Mouse (Mus musculus) CH12.LX (cell line): ENCODE data around the gene Setd2. TPM values are rescaled to one million over a fixed set of nuclear protein-coding genes. Genes with fewer than 3 reads are reported as not detected.

Source experiments
- DNase-seq: peaks from one replicate; pipeline ENCODE4 v3.0.0-alpha.2; 2013; ENCODE audit errors: extremely low read depth
- H3K27ac ChIP-seq: 2 replicates; pipeline ENCODE4 v1.5.1; 2012; ENCODE audit warnings: low read depth, mild to moderate bottlenecking, control low read depth, moderate library complexity; ENCODE audit not compliant: insufficient read depth
- H3K27me3 ChIP-seq: replicated peaks from 2 replicates; pipeline ENCODE3; 2012; ENCODE audit warnings: inconsistent platforms
- H3K36me3 ChIP-seq, 2 experiments: replicated peaks in 1 of 2; 2 replicates each; pipeline versions ENCODE3 to v1.6.1; 2012; ENCODE audit warnings: inconsistent platforms in 1 of 2, low read length in 1 of 2, mild to moderate bottlenecking in 1 of 2, mixed read lengths in 1 of 2, moderate library complexity in 1 of 2; ENCODE audit not compliant: control insufficient read depth in 1 of 2, insufficient read depth in 1 of 2
- H3K4me1 ChIP-seq, 2 experiments: 2 replicates each; pipeline ENCODE4 v1.6.1; 2012; ENCODE audit warnings: inconsistent platforms in 1 of 2, moderate library complexity in 1 of 2; ENCODE audit not compliant: insufficient read depth in 2 of 2, control insufficient read depth in 1 of 2
- H3K4me2 ChIP-seq: 2 replicates; pipeline ENCODE4 v1.6.1; 2012; ENCODE audit warnings: low read depth, mild to moderate bottlenecking, control low read depth; ENCODE audit not compliant: poor library complexity, insufficient read depth, severe bottlenecking
- H3K4me3 ChIP-seq, 3 experiments: fragments of 150-350 bp in 1 of 3; sonication (generic) in 1 of 3; replicated peaks in 1 of 3; 2 replicates each; pipeline versions ENCODE3 to v1.5.1; 2011 to 2012; ENCODE audit warnings: low read depth in 2 of 3, low read length in 2 of 3, mild to moderate bottlenecking in 2 of 3, moderate library complexity in 2 of 3, control low read depth in 1 of 3, improper control_type of control experiment in 1 of 3, inconsistent platforms in 1 of 3, mixed read lengths in 1 of 3; ENCODE audit not compliant: poor library complexity in 1 of 3
- H3K79me2 ChIP-seq: replicated peaks from 2 replicates; pipeline ENCODE4 v1.6.1; 2012; ENCODE audit warnings: mild to moderate bottlenecking, moderate library complexity; ENCODE audit not compliant: control insufficient read depth, poor library complexity, insufficient read depth, severe bottlenecking; ENCODE audit errors: extremely low read depth
- H3K9ac ChIP-seq: 2 replicates; pipeline ENCODE4 v1.6.1; 2012; ENCODE audit warnings: low read depth, mild to moderate bottlenecking, control low read depth, moderate library complexity; ENCODE audit not compliant: insufficient read depth
- H3K9me3 ChIP-seq: replicated peaks from 2 replicates; pipeline ENCODE3; 2012; ENCODE audit warnings: low read length, inconsistent platforms, mixed read lengths
- BHLHE40 ChIP-seq: IDR thresholded peaks from 2 replicates; pipeline ENCODE4 v1.6.1; 2011; ENCODE audit warnings: mild to moderate bottlenecking, low read depth, low read length, improper control_type of control experiment
- CHD2 ChIP-seq: IDR thresholded peaks from 2 replicates; pipeline ENCODE4 v1.6.1; 2011; ENCODE audit warnings: low read length, improper control_type of control experiment
- CTCF ChIP-seq, 2 experiments: IDR thresholded peaks in 1 of 2; conservative IDR thresholded peaks in 1 of 2; 2 replicates each; pipeline ENCODE4 v1.5.1; 2011 to 2012; ENCODE audit warnings: low read depth in 2 of 2, low read length in 2 of 2, improper control_type of control experiment in 1 of 2, inconsistent platforms in 1 of 2, mild to moderate bottlenecking in 1 of 2, moderate library complexity in 1 of 2
- E2F4 ChIP-seq: IDR thresholded peaks from 2 replicates; pipeline ENCODE4 v1.6.1; 2011; ENCODE audit warnings: low read depth, low read length, improper control_type of control experiment; ENCODE audit not compliant: insufficient replicate concordance
- EP300 ChIP-seq: IDR thresholded peaks from 2 replicates; pipeline ENCODE4 v1.6.1; 2011; ENCODE audit warnings: low read length, improper control_type of control experiment
- ETS1 ChIP-seq: conservative IDR thresholded peaks from 2 replicates; pipeline ENCODE4 v1.6.1; 2012; ENCODE audit warnings: low read depth, mild to moderate bottlenecking, inconsistent platforms, low read length, improper control_type of control experiment, moderate library complexity
- GABPA ChIP-seq: IDR thresholded peaks from 2 replicates; pipeline ENCODE4 v1.6.1; 2012; ENCODE audit warnings: low read depth, low read length, improper control_type of control experiment, inconsistent platforms; ENCODE audit not compliant: insufficient replicate concordance
- IRF4 ChIP-seq: IDR thresholded peaks from 2 replicates; pipeline ENCODE4 v1.6.1; 2014; ENCODE audit warnings: low read depth, mild to moderate bottlenecking, inconsistent platforms, low read length, improper control_type of control experiment
- JUN ChIP-seq: IDR thresholded peaks from 2 replicates; pipeline ENCODE4 v1.6.1; 2011; ENCODE audit warnings: low read depth, mild to moderate bottlenecking, low read length, improper control_type of control experiment, moderate library complexity; ENCODE audit not compliant: insufficient read depth
- JUND ChIP-seq: conservative IDR thresholded peaks from 2 replicates; pipeline ENCODE4 v1.6.1; 2011; ENCODE audit warnings: low read depth, low read length, improper control_type of control experiment
- KAT2A ChIP-seq: IDR thresholded peaks from 2 replicates; pipeline ENCODE4 v1.6.1; 2012; ENCODE audit warnings: low read length, improper control_type of control experiment, inconsistent platforms; ENCODE audit not compliant: insufficient replicate concordance
- MAX ChIP-seq: IDR thresholded peaks from 2 replicates; pipeline ENCODE4 v1.6.1; 2011; ENCODE audit warnings: low read length, improper control_type of control experiment
- MAZ ChIP-seq: IDR thresholded peaks from 2 replicates; pipeline ENCODE4 v1.6.1; 2012; ENCODE audit warnings: low read depth, mild to moderate bottlenecking, inconsistent platforms, low read length, improper control_type of control experiment, moderate library complexity
- MEF2A ChIP-seq: IDR thresholded peaks from 2 replicates; pipeline ENCODE4 v1.6.1; 2014; ENCODE audit warnings: low read depth, mild to moderate bottlenecking, inconsistent platforms, low read length, improper control_type of control experiment, borderline replicate concordance
- MXI1 ChIP-seq: IDR thresholded peaks from 2 replicates; pipeline ENCODE4 v1.6.1; 2011; ENCODE audit warnings: mild to moderate bottlenecking, low read depth, low read length, improper control_type of control experiment
- MYC ChIP-seq: IDR thresholded peaks from 2 replicates; pipeline ENCODE4 v1.6.1; 2011; ENCODE audit warnings: low read depth, mild to moderate bottlenecking, improper control_type of control experiment, low read length
- NELFE ChIP-seq: IDR thresholded peaks from 2 replicates; pipeline ENCODE4 v1.6.1; 2011; ENCODE audit warnings: low read depth, low read length, improper control_type of control experiment
- NRF1 ChIP-seq: IDR thresholded peaks from 2 replicates; pipeline ENCODE4 v1.6.1; 2014; ENCODE audit warnings: low read depth, mild to moderate bottlenecking, inconsistent platforms, low read length, improper control_type of control experiment, moderate library complexity
- POLR2A ChIP-seq: IDR thresholded peaks from 2 replicates; pipeline ENCODE4 v1.6.1; 2011; ENCODE audit warnings: low read depth, mild to moderate bottlenecking, improper control_type of control experiment, low read length
- POLR2AphosphoS2 ChIP-seq: IDR thresholded peaks from 2 replicates; pipeline ENCODE4 v1.6.1; 2011; ENCODE audit warnings: low read depth, low read length, improper control_type of control experiment
- SIN3A ChIP-seq: IDR thresholded peaks from 2 replicates; pipeline ENCODE4 v1.6.1; 2012; ENCODE audit warnings: low read length, improper control_type of control experiment, inconsistent platforms
- SMC3 ChIP-seq: IDR thresholded peaks from 2 replicates; pipeline ENCODE4 v1.6.1; 2011; ENCODE audit warnings: low read depth, low read length, improper control_type of control experiment
- TBP ChIP-seq: conservative IDR thresholded peaks from 2 replicates; pipeline ENCODE4 v1.6.1; 2011; ENCODE audit warnings: low read depth, low read length, improper control_type of control experiment
- UBTF ChIP-seq: IDR thresholded peaks from 2 replicates; pipeline ENCODE4 v1.6.1; 2012; ENCODE audit warnings: low read depth, mild to moderate bottlenecking, inconsistent platforms, low read length, improper control_type of control experiment, moderate library complexity
- USF1 ChIP-seq: IDR thresholded peaks from 2 replicates; pipeline ENCODE4 v1.6.1; 2014; ENCODE audit warnings: low read depth, mild to moderate bottlenecking, inconsistent platforms, low read length, improper control_type of control experiment
- ZC3H11A ChIP-seq: IDR thresholded peaks from 2 replicates; pipeline ENCODE4 v1.6.1; 2012; ENCODE audit warnings: low read depth, mild to moderate bottlenecking, inconsistent platforms, low read length, improper control_type of control experiment
- ZKSCAN1 ChIP-seq: IDR thresholded peaks from 2 replicates; pipeline ENCODE4 v1.6.1; 2012; ENCODE audit warnings: low read depth, inconsistent platforms, low read length, improper control_type of control experiment, borderline replicate concordance
- ZMIZ1 ChIP-seq: IDR thresholded peaks from 2 replicates; pipeline ENCODE4 v1.6.1; 2012; ENCODE audit warnings: low read depth, mild to moderate bottlenecking, inconsistent platforms, low read length, improper control_type of control experiment
- dilution Hi-C: fragments of 300-500 bp; cut with MboI; formaldehyde crosslinking; loops from 2 replicates; pipeline ENCODE4 v1.14.3; 2020; ENCODE audit warnings: low sequenced_read_pairs; ENCODE audit not compliant: extremely low pct_unique_long_range_greater_than_20kb, extremely low pct_ligation_motif_present
- in situ Hi-C: fragments of 300-500 bp; cut with MboI; formaldehyde crosslinking; loops from 3 replicates; pipeline ENCODE4 v1.14.3; 2019; ENCODE audit warnings: low sequenced_read_pairs, low pct_ligation_motif_present, low pct_unique_long_range_greater_than_20kb, mixed read lengths
- polyA plus RNA-seq: library from polyadenylated mRNA; unstranded; fragments of >175 nt; gene quantifications from 2 replicates; pipeline ENCODE4 v1.2.1, GENCODE M21; 2012; ENCODE audit warnings: low read depth; ENCODE audit not compliant: insufficient read length
- total RNA-seq, 2 experiments: library from RNA; depleted of rRNA; stranded (reverse); fragments of 300-350 nt in 1 of 2; fragments of >200 nt in 1 of 2; gene quantifications; 2 replicates each; pipeline ENCODE4 v1.2.3; 2012 to 2014

The Setd2 gene
- total and polyA plus RNA-seq, 3 experiments = 35.8 to 87.1 (median 41.6) TPM

DNA sequence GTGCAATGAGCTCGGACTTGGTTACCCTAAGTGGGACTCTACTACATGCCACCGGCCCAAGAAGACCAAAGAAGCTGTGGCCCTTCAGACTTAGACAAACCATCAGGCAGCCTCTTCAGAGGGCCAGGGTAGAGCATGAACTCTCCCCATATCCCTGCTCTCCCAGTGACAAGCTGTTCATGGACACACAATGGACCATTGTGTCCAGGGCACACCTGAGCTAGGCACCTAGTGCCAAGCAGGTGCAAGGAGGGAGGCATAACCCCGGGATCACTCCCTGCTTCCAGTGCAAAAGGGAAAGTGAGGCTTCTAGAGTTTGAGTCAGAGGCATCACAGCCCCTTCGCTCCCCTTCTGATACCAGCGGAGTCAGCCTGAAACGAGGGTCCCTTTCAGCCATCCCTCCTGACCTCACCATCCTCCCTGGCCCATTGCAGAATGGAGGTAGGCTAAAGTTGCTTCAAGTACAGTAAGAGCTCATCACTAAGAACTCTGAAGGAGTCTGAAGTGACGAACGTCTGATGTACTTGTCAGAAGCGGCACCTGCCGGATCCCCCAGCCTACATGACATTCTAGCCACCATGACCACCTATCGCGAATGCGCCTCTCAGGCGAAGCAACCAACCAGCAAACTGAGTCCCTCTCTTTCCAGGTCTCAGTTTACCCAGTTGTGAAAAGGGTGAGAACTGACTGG, 120.7 kb downstream of the Setd2 start:
- H3K79me2 ChIP-seq = peaks cover 4% of the 10 kb centered on the region; the same call in 1 of the 2 replicates
- no peak for DNase-seq
- TF ChIP-seq POLR2AphosphoS2 (no peak), JUND (no peak), POLR2A (no peak), NRF1 (no peak), TBP (no peak), ZMIZ1 (no peak), MAX (no peak), NELFE (no peak), CHD2 (no peak)
- TF ChIP-seq, all 38 proteins: peak for 0
- Histone ChIP-seq H3K27ac (0 out of 2 replicates have a peak overlapping the region, but pooled peaks have one; percentile 13), H3K27me3 (no peaks in the 10 kb centered on the region), H3K9ac (peak overlapping the region; percentile 58), H3K9me3 (no peaks in the 10 kb centered on the region), H3K4me3 (peak overlapping the region; percentile 73 to 88 (median 79)), H3K4me2 (peak overlapping the region; percentile 67), H3K4me1 (peaks cover 16 to 55% of the 10 kb centered on the region in 2 experiments), H3K36me3 (peaks cover 0 to 13% of the 10 kb centered on the region in 2 experiments)
- in situ Hi-C loops (no loop called here), dilution Hi-C loops (no loop called here)

DNA sequence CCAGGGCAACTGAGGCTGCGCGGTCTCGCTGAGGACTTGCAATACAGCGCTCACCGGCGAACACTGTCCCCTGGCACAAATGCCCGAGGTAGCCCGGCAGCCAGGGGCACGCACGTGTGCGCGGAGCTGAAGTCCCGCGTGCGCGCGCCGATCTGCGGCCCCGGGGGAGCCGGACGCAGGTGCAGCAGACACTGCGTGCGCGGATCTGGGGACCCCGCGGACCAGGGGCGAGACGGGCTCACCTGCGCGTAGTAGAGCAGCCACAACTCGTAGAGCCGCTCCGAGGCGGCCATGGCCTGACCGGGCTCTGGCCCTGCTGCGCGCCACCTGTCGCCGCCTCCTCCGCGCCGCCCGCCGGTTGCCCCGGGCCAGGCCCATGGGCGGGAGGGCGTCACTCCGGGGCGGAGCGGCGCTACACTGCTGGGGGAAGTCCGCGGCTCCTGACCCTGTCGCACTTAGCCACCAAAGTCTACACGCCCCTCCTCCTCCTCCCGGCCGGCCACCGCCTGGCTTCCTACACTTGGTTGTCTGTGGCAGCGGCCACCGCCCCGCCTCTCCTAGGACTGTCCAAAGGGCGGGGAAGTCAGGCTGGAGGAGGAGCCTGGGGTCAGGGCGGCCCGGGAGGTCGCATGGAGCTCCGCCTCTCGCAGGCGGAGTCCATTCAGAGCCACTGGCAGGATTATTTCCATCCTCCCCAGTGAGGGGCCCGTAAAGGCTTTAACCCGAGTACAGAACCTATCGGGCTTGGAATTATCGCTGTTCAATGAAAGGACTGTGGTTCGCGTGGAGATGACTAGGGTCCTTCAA, 121.5 kb downstream of the Setd2 start, which contains the start of gene Nbeal2:
Gene Nbeal2 (minus strand): TSS at position 507 of the 807 bp plus-strand sequence.
- Histone ChIP-seq H3K36me3 (peaks cover 0 to 13% of the 10 kb centered on the region in 2 experiments), H3K4me3 (peak within 1 kb of the TSS; percentile 73 to 88 (median 79)), H3K27me3 (no peaks in the 10 kb centered on the region), H3K9me3 (no peaks in the 10 kb centered on the region), H3K4me1 (peaks cover 16 to 59% of the 10 kb centered on the region in 2 experiments), H3K79me2 (peaks cover 7% of the 10 kb centered on the region), H3K9ac (peak within 1 kb of the TSS; percentile 58), H3K27ac (0 out of 2 replicates have a peak within 1 kb of the TSS, but pooled peaks have one; percentile 13), H3K4me2 (peak within 1 kb of the TSS; percentile 69)
- peak; percentile 96 for DNase-seq
- in situ Hi-C loops (no loop called here), dilution Hi-C loops (no loop called here)
- TF ChIP-seq USF1 (no peak), KAT2A (no peak), MAZ (peak; percentile 22; the same call in 1 of the 2 replicates), MXI1 (peak; percentile 80), MEF2A (no peak; the same call in 1 of the 2 replicates), POLR2AphosphoS2 (no peak), NELFE (no peak; the same call in 1 of the 2 replicates), NRF1 (peak; percentile 62; the same call in 1 of the 2 replicates), SIN3A (0 out of 2 replicates have a peak, but pooled peaks have one; percentile 47), JUN (no peak), E2F4 (no peak), EP300 (no peak), MYC (0 out of 2 replicates have a peak, but pooled peaks have one; percentile 50), SMC3 (no peak; the same call in none of the 2 replicates), GABPA (no peak), ZMIZ1 (peak; percentile 48), POLR2A (peak; percentile 66), ZKSCAN1 (peak; percentile 60; the same call in 1 of the 2 replicates), JUND (no peak), IRF4 (peak; percentile 56; the same call in 1 of the 2 replicates), UBTF (peak; percentile 84; the same call in 1 of the 2 replicates), CTCF (conservative IDR thresholded peaks at IDR 0.05 in 1 of 2, IDR thresholded peaks at IDR 0.05 in 1 of 2; ENCODE audit: low read depth in 2 of 2, low read length in 2 of 2) (no peak), ETS1 (no peak), ZC3H11A (no peak), BHLHE40 (peak; percentile 63)
